Mouse (Mus musculus) heart, adult 2 months (tissue): Measurements from ENCODE around the gene Pnkp. TPM values are rescaled to one million over a fixed set of nuclear protein-coding genes. Genes with fewer than 3 reads are reported as not detected.

Experiments
- DNase-seq, 2 experiments: peaks; one replicate each; pipeline ENCODE4 v3.0.0; 2021
- H3K27ac ChIP-seq: fragments of 200-600 bp; 2 replicates; pipeline ENCODE4 v1.8.1; 2022
- H3K27me3 ChIP-seq: fragments of 200-500 bp; 2 replicates; pipeline ENCODE4 v1.6.1; 2012; ENCODE audit warnings: mild to moderate bottlenecking, low read length, inconsistent platforms, mixed read lengths; ENCODE audit not compliant: control insufficient read depth, insufficient read depth
- H3K36me3 ChIP-seq: fragments of 200-500 bp; 2 replicates; pipeline ENCODE4 v1.6.1; 2012; ENCODE audit warnings: low read length, inconsistent platforms; ENCODE audit not compliant: control insufficient read depth, insufficient read depth
- H3K4me1 ChIP-seq: fragments of 200-500 bp; 2 replicates; pipeline ENCODE4 v1.6.1; 2011; ENCODE audit warnings: low read length; ENCODE audit not compliant: control insufficient read depth, insufficient read depth
- H3K4me3 ChIP-seq: fragments of 200-600 bp; 2 replicates; pipeline ENCODE4 v1.8.1; 2022
- H3K79me2 ChIP-seq: fragments of 200-500 bp; replicated peaks from 2 replicates; pipeline ENCODE4 v1.6.1; 2012; ENCODE audit warnings: mild to moderate bottlenecking, inconsistent platforms, low read length, moderate library complexity, mixed read lengths; ENCODE audit not compliant: control insufficient read depth, insufficient read depth
- H3K9ac ChIP-seq: fragments of 200-500 bp; 2 replicates; pipeline ENCODE4 v1.6.1; 2012; ENCODE audit warnings: low read depth, mild to moderate bottlenecking, control low read depth, inconsistent platforms, low read length, mixed read lengths
- CTCF ChIP-seq: fragments of 200-600 bp; IDR thresholded peaks from 2 replicates; pipeline ENCODE4 v1.8.1; 2022; ENCODE audit warnings: antibody characterized with exemption, mild to moderate bottlenecking, moderate library complexity
- EP300 ChIP-seq: fragments of 200-500 bp; IDR thresholded peaks from 2 replicates; pipeline ENCODE4 v1.6.1; 2011; ENCODE audit warnings: low read depth, low read length, control low read depth; ENCODE audit not compliant: insufficient read depth
- POLR2A ChIP-seq: fragments of 200-500 bp; IDR thresholded peaks from 2 replicates; pipeline ENCODE4 v1.6.1; 2011; ENCODE audit warnings: mild to moderate bottlenecking, low read depth, low read length, control low read depth; ENCODE audit not compliant: insufficient read depth
- WGBS: fragments of 180-500 bp; shearing (Covaris S2); methylation state at CpG from one replicate; pipeline ENCODE4 v1.1.7; 2018; 5-methylcytosine and 5-hydroxymethylcytosine counted together
- intact Hi-C: fragments of 180-260 bp; cut with DNase I; formaldehyde crosslinking; loops from one replicate; pipeline ENCODE4 v1.15.1; 2025
- polyA plus RNA-seq: library from polyadenylated mRNA; depleted of rRNA; stranded (reverse); fragments of >200 nt; gene quantifications from 2 replicates; pipeline ENCODE4 v1.2.3, GENCODE M21; 2012
- total RNA-seq, 2 experiments: library from RNA; stranded (reverse); gene quantifications; 2 replicates each; pipeline ENCODE4 v1.2.3; 2021

Pnkp gene
- total and polyA plus RNA-seq, 3 experiments: 15.3 to 20.2 (median 19.6) TPM

DNA sequence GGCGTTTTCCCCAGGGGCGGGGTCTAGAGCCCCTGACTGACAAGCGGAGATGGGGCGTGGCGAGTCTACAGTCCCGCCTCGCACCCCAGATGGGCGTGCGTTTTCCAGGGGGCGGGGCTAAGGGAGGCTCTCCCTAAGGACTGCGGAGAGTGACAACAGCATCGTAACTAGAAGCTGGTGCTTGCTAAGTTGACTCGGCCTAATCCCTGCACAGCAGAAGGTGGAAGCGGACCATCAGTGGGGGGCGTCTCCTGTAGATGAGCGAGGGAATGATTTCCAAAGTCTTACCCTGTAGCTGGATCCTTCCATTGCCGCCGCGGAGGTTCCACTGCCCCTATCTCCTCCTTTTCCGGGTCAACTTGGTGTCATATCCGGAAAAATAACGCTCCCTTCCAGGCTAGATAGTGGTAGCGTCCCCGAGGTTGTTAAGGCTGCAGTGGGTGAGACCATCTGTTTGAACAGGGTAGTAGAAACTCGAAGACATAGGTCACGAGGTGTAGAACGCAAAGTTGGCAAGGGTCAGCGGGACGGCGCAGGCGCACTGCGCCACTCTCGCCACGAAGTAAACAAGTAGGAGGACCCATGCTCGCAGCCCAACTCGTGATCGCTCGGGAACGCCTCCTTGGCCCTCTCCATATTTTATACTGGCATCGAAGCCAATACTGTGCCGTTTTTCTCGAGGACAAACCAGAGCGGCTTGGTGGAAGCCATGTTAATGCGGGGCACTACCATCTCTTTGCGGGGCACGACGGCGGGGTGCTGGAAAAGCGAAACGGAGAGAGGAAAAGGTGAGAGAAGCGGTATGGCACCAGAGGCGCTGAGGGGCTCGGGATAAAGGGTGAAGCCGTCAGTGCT, 8.2 kb upstream of the Pnkp start, which contains the start of the genes Akt1s1 and Tbc1d17:
TSS of gene Akt1s1 (plus strand) at position 431 of the 855 bp plus-strand sequence.
TSS of gene Tbc1d17 (minus strand) at position 519 of the 855 bp plus-strand sequence.
- whole genome bisulfite sequencing: under 1% methylated on average over 54 of the region's 54 CpGs
- H3K27me3 ChIP-seq: no peaks in the 10 kb centered on the region
- H3K4me1 ChIP-seq: peaks cover 6% of the 10 kb centered on the region
- peak within 1 kb of the TSS; percentile 94 for H3K27ac ChIP-seq
- peak within 1 kb of the TSS; percentile 100 for H3K4me3 ChIP-seq
- peaks cover 3% of the 10 kb centered on the region for H3K79me2 ChIP-seq
- DNase-seq: peak; percentile 98 to 100
- peak within 1 kb of the TSS; percentile 74 for H3K9ac ChIP-seq
- intact Hi-C loops: no loop called here
- no peaks in the 10 kb centered on the region for H3K36me3 ChIP-seq
- TF ChIP-seq POLR2A (peak; percentile 96), EP300 (peak; percentile 84), CTCF (no peak)

GRCm38 (mm10) chr7:44849416-44850111, 7.4 kb upstream of the Pnkp start:
- under 1% methylated on average over 41 of the region's 41 CpGs for WGBS
- peaks cover 6% of the 10 kb centered on the region for H3K4me1 ChIP-seq
- intact Hi-C loops: no loop called here

DNA sequence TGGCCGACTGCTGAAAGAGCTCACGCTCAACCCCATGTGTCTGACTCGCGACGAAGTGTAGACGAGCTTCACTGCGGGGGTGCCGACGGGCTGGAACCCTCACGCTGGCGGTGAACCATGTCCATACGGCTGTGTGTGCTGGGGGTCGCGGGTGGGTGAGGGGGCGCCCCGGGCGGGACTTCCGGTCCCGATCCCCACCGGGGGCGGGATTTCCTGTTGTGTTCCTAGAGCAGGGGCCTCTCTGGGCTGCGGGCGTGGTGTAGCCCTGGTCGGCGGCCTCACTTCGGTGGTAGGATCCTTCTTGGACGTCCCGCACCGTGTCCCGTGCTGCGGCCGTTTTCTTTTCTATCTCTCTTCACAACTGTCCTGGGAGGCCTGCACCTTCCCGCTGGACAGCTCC, 6.8 kb upstream of the Pnkp start:
- Histone ChIP-seq H3K79me2 (peaks cover 3% of the 10 kb centered on the region), H3K4me1 (peaks cover 6% of the 10 kb centered on the region), H3K4me3 (peak overlapping the region; percentile 100), H3K27ac (peak overlapping the region; percentile 94), H3K36me3 (no peaks in the 10 kb centered on the region), H3K9ac (peak overlapping the region; percentile 74), H3K27me3 (no peaks in the 10 kb centered on the region)
- 0 out of 2 replicates have a peak, but pooled peaks have one; percentile 16 for TF ChIP-seq CTCF
- no peak for TF ChIP-seq EP300
- TF ChIP-seq POLR2A: peak; percentile 42; the same call in 1 of the 2 replicates
- intact Hi-C loops: no loop called here
- peak; percentile 83 to 85 for DNase-seq
- WGBS: under 1% methylated on average over 33 of the region's 33 CpGs

More at GRCm38 (mm10) chr7:44849416-44850111, 7.4 kb upstream of the Pnkp start:
- H3K36me3 ChIP-seq: no peaks in the 10 kb centered on the region
- TF ChIP-seq POLR2A: peak; percentile 95
- no peak for TF ChIP-seq CTCF
- TF ChIP-seq EP300: peak; percentile 85
- H3K79me2 ChIP-seq: peaks cover 3% of the 10 kb centered on the region
- peak; percentile 92 to 93 for DNase-seq
- peak overlapping the region; percentile 100 for H3K4me3 ChIP-seq
- H3K27ac ChIP-seq: peak overlapping the region; percentile 94
- peak overlapping the region; percentile 74 for H3K9ac ChIP-seq
- H3K27me3 ChIP-seq: no peaks in the 10 kb centered on the region

GRCm38 (mm10) chr7:44850789-44851624, 5.9 kb upstream of the Pnkp start:
- Histone ChIP-seq H3K36me3 (no peaks in the 10 kb centered on the region), H3K27me3 (no peaks in the 10 kb centered on the region), H3K27ac (peak overlapping the region; percentile 94), H3K4me1 (peaks cover 6% of the 10 kb centered on the region), H3K79me2 (peaks cover 3% of the 10 kb centered on the region), H3K9ac (peak overlapping the region; percentile 74), H3K4me3 (peak overlapping the region; percentile 100)
- intact Hi-C loops: no loop called here
- TF ChIP-seq CTCF (no peak), EP300 (no peak), POLR2A (no peak)
- 60% methylated on average over 8 of the region's 8 CpGs for WGBS
- DNase-seq: no peak

- no peak overlapping the region for H3K4me3 ChIP-seq
Observed at GRCm38 (mm10) chr7:44851625-44852234, 5.2 kb upstream of the Pnkp start.

More at GRCm38 (mm10) chr7:44851625-44852234, 5.2 kb upstream of the Pnkp start:
- H3K4me1 ChIP-seq: peaks cover 9% of the 10 kb centered on the region
- TF ChIP-seq POLR2A (no peak), EP300 (no peak), CTCF (no peak)
- no peaks in the 10 kb centered on the region for H3K27me3 ChIP-seq
- no peak overlapping the region for H3K9ac ChIP-seq
- no peaks in the 10 kb centered on the region for H3K36me3 ChIP-seq
- WGBS: 88% methylated on average over 12 of the region's 12 CpGs
- no peak for DNase-seq
- intact Hi-C loops: no loop called here
- H3K79me2 ChIP-seq: peaks cover 3% of the 10 kb centered on the region
- H3K27ac ChIP-seq: no peak overlapping the region
